Mouse (Mus musculus) neural tube, embryonic 12.5 days (tissue): ENCODE results near the gene 5430419D17Rik. TPM values are rescaled to one million over a fixed set of nuclear protein-coding genes. Genes with fewer than 3 reads are reported as not detected.

Experiments
- ATAC-seq: fragments of 200-750 bp; cut with Nextera tagmentation; 2 replicates; pipeline ENCODE4 v1.8.0; 2017; ENCODE audit warnings: low read depth, mild to moderate bottlenecking, moderate TSS enrichment, moderate library complexity; ENCODE audit not compliant: low FRiP score
- H3K27ac ChIP-seq: fragments of 300-500 bp; sonication (generic); 2 replicates; pipeline ENCODE4 v1.5.1; 2016
- H3K27me3 ChIP-seq: fragments of 300-500 bp; sonication (generic); replicated peaks from 2 replicates; pipeline ENCODE4 v1.6.1; 2016; ENCODE audit warnings: mild to moderate bottlenecking
- H3K36me3 ChIP-seq: fragments of 300-500 bp; sonication (generic); 2 replicates; pipeline ENCODE4 v1.6.1; 2016; ENCODE audit warnings: mild to moderate bottlenecking
- H3K4me1 ChIP-seq: fragments of 300-500 bp; sonication (generic); 2 replicates; pipeline ENCODE4 v1.6.1; 2016
- H3K4me2 ChIP-seq: fragments of 300-500 bp; sonication (generic); replicated peaks from 2 replicates; pipeline ENCODE4 v1.6.1; 2016; ENCODE audit warnings: mild to moderate bottlenecking
- H3K4me3 ChIP-seq: fragments of 300-500 bp; sonication (generic); 2 replicates; pipeline ENCODE4 v1.5.1; 2016
- H3K9ac ChIP-seq: fragments of 300-500 bp; sonication (generic); 2 replicates; pipeline ENCODE4 v1.6.1; 2016; ENCODE audit warnings: mild to moderate bottlenecking
- H3K9me3 ChIP-seq: fragments of 300-500 bp; sonication (generic); 2 replicates; pipeline ENCODE4 v1.6.1; 2016; ENCODE audit warnings: mild to moderate bottlenecking
- WGBS: fragments of 180-500 bp; shearing (Covaris S2); methylation state at CpG from one replicate; pipeline ENCODE4 v1.1.7; 2016; 5-methylcytosine and 5-hydroxymethylcytosine counted together
- polyA plus RNA-seq: library from polyadenylated mRNA; unstranded; fragments of >200 nt; fragmentation: Nextera tagmentation; extraction: Ambion mirVana; gene quantifications from 2 replicates; pipeline ENCODE4 v1.2.1, GENCODE M21; 2016

5430419D17Rik gene
- polyA plus RNA-seq: not detected in 2 replicates

GRCm38 (mm10) chr7:131174121-131174520, at the start of gene 5430419D17Rik:
Gene 5430419D17Rik, plus strand, starts transcription at chr7:131174402.
- Histone ChIP-seq H3K27ac (no peak within 1 kb of the TSS), H3K9ac (no peak within 1 kb of the TSS), H3K4me3 (no peak within 1 kb of the TSS), H3K9me3 (no peaks in the 10 kb centered on the region), H3K27me3 (no peaks in the 10 kb centered on the region), H3K4me2 (no peak within 1 kb of the TSS), H3K36me3 (no peaks in the 10 kb centered on the region), H3K4me1 (no peaks in the 10 kb centered on the region)
- ATAC-seq: no peak
- 87% methylated on average over 9 of the region's 9 CpGs for WGBS

DNA sequence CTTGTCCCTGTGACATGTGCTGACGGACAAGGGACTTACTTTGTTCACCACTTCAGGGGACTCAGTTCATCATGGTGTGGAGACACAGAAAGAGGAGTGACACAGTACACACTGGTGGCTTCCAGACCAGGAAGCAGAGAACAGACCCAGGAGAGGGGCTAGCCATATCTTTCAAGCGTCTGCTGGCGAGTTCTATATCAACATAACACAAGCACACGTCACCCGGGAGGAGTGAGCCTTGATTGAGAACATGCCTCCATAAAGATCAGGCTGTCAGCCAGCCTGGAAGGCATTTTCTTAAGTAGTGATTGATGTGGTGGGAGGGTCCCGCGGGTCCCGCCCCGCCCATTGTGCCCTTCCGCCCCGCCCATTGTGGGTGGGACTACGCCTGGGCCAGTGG, 44.2 kb upstream of the 5430419D17Rik start:
- H3K4me2 ChIP-seq: no peak overlapping the region
- H3K9me3 ChIP-seq: no peaks in the 10 kb centered on the region
- H3K9ac ChIP-seq: no peak overlapping the region
- H3K27me3 ChIP-seq: no peaks in the 10 kb centered on the region
- no peaks in the 10 kb centered on the region for H3K4me1 ChIP-seq
- WGBS: 63% methylated on average over 12 of the region's 12 CpGs
- no peaks in the 10 kb centered on the region for H3K36me3 ChIP-seq
- H3K4me3 ChIP-seq: no peak overlapping the region
- H3K27ac ChIP-seq: no peak overlapping the region
- no peak for ATAC-seq

- Histone ChIP-seq H3K36me3 (no peaks in the 10 kb centered on the region), H3K9ac (no peak overlapping the region), H3K4me1 (no peaks in the 10 kb centered on the region), H3K4me2 (no peak overlapping the region), H3K27ac (no peak overlapping the region), H3K4me3 (no peak overlapping the region), H3K27me3 (no peaks in the 10 kb centered on the region), H3K9me3 (no peaks in the 10 kb centered on the region)
- WGBS: 75% methylated on average over 3 of the region's 3 CpGs
- ATAC-seq: no peak
Measured at GRCm38 (mm10) chr7:131133181-131133580, 41.0 kb upstream of the 5430419D17Rik start.

GRCm38 (mm10) chr7:131146214-131146613, 28.0 kb upstream of the 5430419D17Rik start, which contains the start of gene 4933402N03Rik:
Gene 4933402N03Rik, minus strand, starts transcription at chr7:131146314.
- Histone ChIP-seq H3K27ac (no peak within 1 kb of the TSS), H3K27me3 (no peaks in the 10 kb centered on the region), H3K36me3 (no peaks in the 10 kb centered on the region), H3K4me1 (no peaks in the 10 kb centered on the region), H3K4me2 (no peak within 1 kb of the TSS), H3K9me3 (no peaks in the 10 kb centered on the region), H3K4me3 (no peak within 1 kb of the TSS), H3K9ac (no peak within 1 kb of the TSS)
- WGBS: 95% methylated on average over 2 of the region's 2 CpGs
- ATAC-seq: no peak

- no peak for ATAC-seq
- H3K9me3 ChIP-seq: no peaks in the 10 kb centered on the region
- WGBS: 90% methylated on average over 3 of the region's 3 CpGs
- no peaks in the 10 kb centered on the region for H3K36me3 ChIP-seq
- H3K4me3 ChIP-seq: no peak overlapping the region
- H3K9ac ChIP-seq: no peak overlapping the region
- no peaks in the 10 kb centered on the region for H3K27me3 ChIP-seq
- H3K4me1 ChIP-seq: no peaks in the 10 kb centered on the region
- H3K4me2 ChIP-seq: no peak overlapping the region
- no peak overlapping the region for H3K27ac ChIP-seq
Measured at GRCm38 (mm10) chr7:131150179-131150578, 24.0 kb upstream of the 5430419D17Rik start.

DNA sequence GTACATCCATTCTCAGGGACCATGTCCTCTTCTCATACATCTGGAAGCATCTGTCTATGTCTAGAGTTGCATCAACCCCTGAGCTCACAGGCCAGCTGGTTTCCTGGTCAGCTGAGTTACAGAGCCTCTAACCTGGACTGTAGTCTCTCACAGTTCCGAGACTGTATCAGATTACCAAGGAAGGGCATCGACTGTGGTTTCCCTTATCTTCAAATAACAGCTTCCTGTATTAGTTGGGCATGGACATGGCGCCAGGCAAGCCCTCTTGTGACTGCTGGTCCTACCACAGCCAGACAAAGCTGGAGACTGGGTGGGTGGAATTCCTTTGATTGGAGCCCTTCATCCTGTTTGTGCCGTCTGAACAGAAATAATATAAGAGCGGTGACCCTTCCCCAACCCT, 21.2 kb upstream of the 5430419D17Rik start:
- 85% methylated on average over 5 of the region's 5 CpGs for WGBS
- no peak for ATAC-seq
- no peak overlapping the region for H3K4me3 ChIP-seq

DNA sequence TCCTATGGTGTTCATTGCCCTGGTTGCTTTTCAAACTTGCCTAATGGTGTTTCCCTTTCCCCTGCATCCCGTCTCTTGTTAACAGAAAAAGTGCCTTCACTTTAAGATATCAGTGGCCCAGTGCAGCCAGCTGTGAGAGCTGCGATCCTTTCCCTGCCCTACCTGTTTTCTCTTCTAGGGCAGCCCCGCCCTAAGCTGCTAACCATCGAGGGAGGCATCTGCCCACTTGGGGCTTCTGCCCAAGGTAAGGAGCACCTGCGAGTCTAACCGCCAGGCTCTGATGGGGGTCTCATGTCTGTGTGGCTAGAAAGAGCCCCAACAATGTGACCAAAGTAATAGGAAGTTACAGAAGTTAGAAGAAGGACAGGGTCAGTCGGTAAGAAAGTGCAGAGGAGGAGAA, 12.0 kb upstream of the 5430419D17Rik start:
- Histone ChIP-seq H3K4me1 (no peaks in the 10 kb centered on the region), H3K9me3 (no peaks in the 10 kb centered on the region), H3K27me3 (no peaks in the 10 kb centered on the region), H3K27ac (no peak overlapping the region), H3K36me3 (no peaks in the 10 kb centered on the region), H3K9ac (no peak overlapping the region), H3K4me3 (no peak overlapping the region), H3K4me2 (no peak overlapping the region)
- no peak for ATAC-seq
- WGBS: 78% methylated on average over 7 of the region's 7 CpGs

More for the DNA sequence above, 21.2 kb upstream of the 5430419D17Rik start:
- Histone ChIP-seq H3K9me3 (no peaks in the 10 kb centered on the region), H3K36me3 (no peaks in the 10 kb centered on the region), H3K4me2 (no peak overlapping the region), H3K4me1 (no peaks in the 10 kb centered on the region), H3K27ac (no peak overlapping the region), H3K27me3 (no peaks in the 10 kb centered on the region), H3K9ac (no peak overlapping the region)

GRCm38 (mm10) chr7:131167771-131168170, 6.4 kb upstream of the 5430419D17Rik start:
- WGBS: 81% methylated on average over 3 of the region's 3 CpGs
- no peak overlapping the region for H3K4me2 ChIP-seq

GRCm38 (mm10) chr7:131169099-131169498, 5.1 kb upstream of the 5430419D17Rik start:
- Histone ChIP-seq H3K4me1 (no peaks in the 10 kb centered on the region), H3K9ac (no peak overlapping the region), H3K27ac (no peak overlapping the region), H3K36me3 (no peaks in the 10 kb centered on the region), H3K9me3 (no peaks in the 10 kb centered on the region), H3K4me2 (no peak overlapping the region), H3K4me3 (no peak overlapping the region), H3K27me3 (no peaks in the 10 kb centered on the region)
- ATAC-seq: no peak
- WGBS: 59% methylated on average over 2 of the region's 2 CpGs

More at GRCm38 (mm10) chr7:131167771-131168170, 6.4 kb upstream of the 5430419D17Rik start:
- Histone ChIP-seq H3K9ac (no peak overlapping the region), H3K9me3 (no peaks in the 10 kb centered on the region), H3K36me3 (no peaks in the 10 kb centered on the region), H3K27ac (no peak overlapping the region), H3K4me1 (no peaks in the 10 kb centered on the region), H3K4me3 (no peak overlapping the region), H3K27me3 (no peaks in the 10 kb centered on the region)
- no peak for ATAC-seq

DNA sequence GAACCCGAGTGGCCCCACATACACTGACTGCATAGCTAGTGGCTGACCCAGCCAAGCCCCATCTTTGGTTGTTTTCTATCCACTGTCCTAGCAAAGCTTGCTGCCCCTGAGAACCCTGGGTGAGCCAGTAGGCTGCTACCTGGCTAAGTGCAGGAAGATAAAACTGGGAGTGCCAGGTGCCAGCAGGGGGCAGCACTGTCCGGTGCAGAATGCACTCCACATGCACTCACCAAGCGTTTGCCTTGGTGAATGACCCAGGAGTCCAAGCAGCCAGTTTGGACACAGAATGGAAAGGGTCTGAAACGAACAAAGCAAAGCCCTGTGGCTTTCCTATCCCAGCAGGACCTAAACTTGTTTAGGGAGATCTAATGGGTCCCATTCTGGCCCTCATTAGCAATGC, 8.5 kb downstream of the 5430419D17Rik start:
- 39% methylated on average over 4 of the region's 4 CpGs for WGBS
- Histone ChIP-seq H3K36me3 (no peaks in the 10 kb centered on the region), H3K27me3 (no peaks in the 10 kb centered on the region), H3K9ac (no peak overlapping the region), H3K4me1 (no peaks in the 10 kb centered on the region), H3K9me3 (no peaks in the 10 kb centered on the region), H3K27ac (no peak overlapping the region), H3K4me3 (no peak overlapping the region), H3K4me2 (no peak overlapping the region)
- ATAC-seq: no peak

- no peaks in the 10 kb centered on the region for H3K27me3 ChIP-seq
- H3K4me3 ChIP-seq: no peak overlapping the region
- H3K4me1 ChIP-seq: no peaks in the 10 kb centered on the region
- no peak for ATAC-seq
- no peaks in the 10 kb centered on the region for H3K9me3 ChIP-seq
- no peak overlapping the region for H3K9ac ChIP-seq
- no peaks in the 10 kb centered on the region for H3K36me3 ChIP-seq
- WGBS: 69% methylated on average over 8 of the region's 8 CpGs
- no peak overlapping the region for H3K27ac ChIP-seq
- no peak overlapping the region for H3K4me2 ChIP-seq
Measured at GRCm38 (mm10) chr7:131184339-131184738, 10.1 kb downstream of the 5430419D17Rik start.

DNA sequence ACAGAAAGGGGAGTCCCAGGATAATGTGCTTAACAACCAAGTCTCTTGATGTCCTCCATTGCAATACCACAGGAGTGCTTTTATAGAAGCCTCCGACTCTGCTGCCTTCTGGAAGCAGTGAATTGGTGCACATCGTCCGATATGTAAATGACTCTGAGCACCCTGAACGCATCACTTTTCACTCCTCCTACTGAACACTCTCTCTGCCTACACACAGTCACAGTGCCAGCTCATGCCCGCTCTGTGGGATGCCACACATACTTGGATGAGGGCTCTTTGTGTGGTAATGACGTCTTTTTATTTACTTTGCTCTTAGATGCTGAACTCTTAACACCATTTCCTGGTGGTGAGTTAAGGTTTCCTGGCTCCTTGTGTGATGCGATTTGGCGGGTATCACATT, 12.8 kb downstream of the 5430419D17Rik start:
- no peak overlapping the region for H3K4me2 ChIP-seq
- no peaks in the 10 kb centered on the region for H3K36me3 ChIP-seq
- H3K4me1 ChIP-seq: no peaks in the 10 kb centered on the region
- WGBS: 79% methylated on average over 8 of the region's 8 CpGs
- no peak overlapping the region for H3K4me3 ChIP-seq
- no peaks in the 10 kb centered on the region for H3K9me3 ChIP-seq
- no peaks in the 10 kb centered on the region for H3K27me3 ChIP-seq
- no peak overlapping the region for H3K27ac ChIP-seq
- H3K9ac ChIP-seq: no peak overlapping the region
- no peak for ATAC-seq

DNA sequence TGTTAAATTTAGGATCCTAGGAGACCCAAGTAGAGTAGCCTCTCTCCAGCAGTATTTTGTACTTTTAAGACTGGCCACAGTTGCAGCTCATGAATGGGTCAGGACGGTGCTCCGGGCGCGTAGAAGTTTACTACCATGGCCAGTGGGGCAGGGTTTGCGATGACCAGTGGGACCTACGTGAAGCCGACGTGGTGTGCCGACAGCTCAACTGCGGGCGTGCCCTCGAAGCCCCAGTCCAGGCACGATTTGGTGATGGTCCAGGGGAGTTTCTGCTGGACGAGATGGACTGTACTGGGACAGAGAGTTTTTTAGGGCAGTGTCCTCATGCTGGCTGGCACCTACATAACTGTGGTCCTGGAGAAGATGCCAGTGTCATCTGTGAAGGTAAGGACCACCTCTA, 13.8 kb downstream of the 5430419D17Rik start:
- ATAC-seq: no peak
- H3K4me3 ChIP-seq: no peak overlapping the region
- no peak overlapping the region for H3K9ac ChIP-seq
- H3K4me1 ChIP-seq: no peaks in the 10 kb centered on the region
- WGBS: 97% methylated on average over 14 of the region's 14 CpGs
- H3K9me3 ChIP-seq: no peaks in the 10 kb centered on the region
- H3K27me3 ChIP-seq: no peaks in the 10 kb centered on the region
- no peak overlapping the region for H3K4me2 ChIP-seq
- H3K36me3 ChIP-seq: no peaks in the 10 kb centered on the region
- H3K27ac ChIP-seq: no peak overlapping the region
